Mouse (Mus musculus) duodenum, adult 2 months (tissue): ENCODE results near the gene Socs3. TPM values are rescaled to one million over a fixed set of nuclear protein-coding genes. Genes with fewer than 3 reads are reported as not detected.

Source experiments
- polyA plus RNA-seq: library from polyadenylated mRNA; depleted of rRNA; stranded (reverse); fragments of >200 nt; gene quantifications from 2 replicates; pipeline ENCODE4 v1.2.3, GENCODE M21; 2012; ENCODE audit warnings: low replicate concordance; rRNA removed

Socs3 gene
- polyA plus RNA-seq = 28.3 and 61.4 TPM in 2 replicates

DNA sequence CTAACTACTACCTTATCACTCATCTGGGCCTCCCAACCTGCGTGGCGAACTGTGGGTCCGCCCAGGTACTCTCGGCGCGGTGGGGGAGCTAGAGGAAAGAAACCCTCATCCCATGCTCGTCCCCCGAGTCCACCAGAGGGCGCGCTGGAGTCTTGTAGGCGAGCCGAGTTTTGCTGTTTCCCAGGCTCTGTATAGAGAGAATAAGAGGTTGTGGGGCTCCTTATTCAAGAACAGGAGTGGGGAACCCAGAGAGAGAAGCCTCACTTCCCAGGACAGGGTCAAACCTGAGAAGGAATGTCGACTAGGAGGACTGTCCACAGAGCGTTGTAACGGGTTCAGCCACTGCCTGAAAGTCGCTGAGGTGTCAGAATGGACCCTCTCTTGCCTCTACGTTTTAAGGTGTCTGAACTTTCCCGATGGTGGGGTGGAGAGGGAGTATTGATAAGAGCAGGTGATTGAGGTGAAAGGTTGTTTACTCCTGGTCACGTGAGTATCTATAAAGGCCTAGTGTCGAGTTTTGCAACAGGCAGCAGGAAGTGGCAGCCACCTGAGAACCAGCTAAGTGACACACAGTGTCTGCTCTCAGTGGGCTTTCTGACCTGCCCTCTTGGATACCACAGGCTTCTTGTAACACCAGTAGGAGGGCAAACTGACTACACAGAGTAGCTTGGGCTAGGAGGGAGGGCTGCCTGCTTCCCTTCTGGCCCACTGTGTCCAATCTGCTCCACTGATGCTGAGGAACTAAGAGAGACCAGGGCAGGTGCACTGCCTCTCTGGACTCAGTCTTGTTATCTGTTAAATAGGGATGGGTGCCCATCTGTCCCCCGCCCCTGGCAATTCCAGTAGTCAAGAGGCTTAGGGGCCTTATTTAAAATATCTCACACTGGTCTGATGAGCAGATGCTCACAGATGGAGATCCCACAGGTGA is at the start of gene Socs3:
TSS of gene Socs3 (minus strand) at position 103 of the 928 bp plus-strand sequence.

DNA sequence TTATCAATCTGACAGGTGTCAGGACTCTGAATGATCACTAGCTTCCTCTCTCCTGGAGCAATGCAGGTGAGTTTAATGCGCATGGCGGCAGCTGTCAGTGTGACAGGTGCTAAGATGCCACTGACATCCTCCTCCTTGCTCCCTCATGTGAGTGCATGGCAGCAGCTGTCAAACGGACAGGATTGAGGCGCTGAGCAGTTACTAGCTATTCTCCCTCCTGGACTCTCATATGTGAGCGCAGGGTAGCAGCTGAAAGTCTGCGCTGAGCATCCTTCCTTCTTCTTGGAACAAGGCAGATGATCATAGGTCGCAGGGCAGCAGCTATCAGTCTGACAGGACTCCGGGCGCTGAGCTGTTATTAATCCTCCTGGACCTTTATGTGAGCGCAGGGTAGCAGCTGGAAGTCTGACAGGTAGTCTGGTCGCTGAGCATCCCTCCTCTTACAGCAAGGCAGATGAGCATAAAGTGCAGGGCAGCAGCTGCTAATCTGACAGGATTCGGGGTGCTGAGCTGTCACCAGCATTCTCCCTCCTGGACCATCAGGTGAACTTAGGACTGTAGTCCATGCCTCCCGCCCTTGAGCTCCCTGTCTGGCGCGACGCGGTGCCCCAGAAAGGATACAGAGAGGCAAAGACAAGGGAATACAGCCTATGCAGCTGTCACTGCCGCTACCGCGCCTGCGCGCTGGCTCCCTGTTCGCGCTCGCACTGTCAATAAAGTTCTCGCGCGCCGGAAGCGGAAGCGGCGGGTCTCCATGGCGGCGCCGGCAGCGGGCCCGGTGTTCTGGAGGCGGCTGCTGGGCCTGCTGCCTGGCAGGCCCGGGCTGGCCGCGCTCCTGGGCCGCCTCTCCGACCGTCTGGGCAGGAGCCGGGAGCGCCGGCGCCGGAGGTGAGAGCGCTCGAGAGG is 16.5 kb upstream of the Socs3 start, which contains the start of gene Pgs1:
TSS of gene Pgs1 (plus strand) at position 167 of the 906 bp plus-strand sequence.

Other genes starting within 250 kb of the Socs3 start
- 45.0 and 97.1 TPM in 2 replicates for gene Tmc8, start 188.0 kb downstream of the Socs3 start, polyA plus RNA-seq
- gene Tmc6, start 187.8 kb downstream of the Socs3 start, polyA plus RNA-seq = 61.1 and 63.0 TPM in 2 replicates
- gene 6030468B19Rik, start 172.4 kb downstream of the Socs3 start, polyA plus RNA-seq = 0.23 and 0.49 TPM in 2 replicates
- gene Gm20708, start 160.4 kb downstream of the Socs3 start, polyA plus RNA-seq = not detected in 2 replicates
- gene Syngr2, start 160.4 kb downstream of the Socs3 start, polyA plus RNA-seq = 210 and 223 TPM in 2 replicates
- 9.9 and 13.1 TPM in 2 replicates for gene Afmid, start 144.1 kb downstream of the Socs3 start, polyA plus RNA-seq
- 42.7 and 62.2 TPM in 2 replicates for gene Tk1, start 144.0 kb downstream of the Socs3 start, polyA plus RNA-seq
- 12.5 and 20.8 TPM in 2 replicates for gene Birc5, start 120.8 kb downstream of the Socs3 start, polyA plus RNA-seq
- 0.21 TPM in 1 of 2 replicates, not detected in the other for gene Tmem235, start 109.3 kb downstream of the Socs3 start, polyA plus RNA-seq
- 26.0 and 66.8 TPM in 2 replicates for gene Tha1, start 96.6 kb downstream of the Socs3 start, polyA plus RNA-seq
- gene Pgs1, start 16.2 kb upstream of the Socs3 start, polyA plus RNA-seq = 37.3 and 49.9 TPM in 2 replicates
- gene Dnah17, start 160.6 kb upstream of the Socs3 start, polyA plus RNA-seq = 0.05 and 0.19 TPM in 2 replicates